Mouse (Mus musculus) layer of hippocampus, adult 2 months (tissue): ENCODE results near the gene Slc16a7. TPM values are rescaled to one million over a fixed set of nuclear protein-coding genes. Genes with fewer than 3 reads are reported as not detected.

Source experiments
- DNase-seq, 2 experiments: peaks; one replicate each; pipeline ENCODE4 v3.0.0; 2022; ENCODE audit warnings: low spot score in 2 of 2
- H3K27ac ChIP-seq: fragments of 200-600 bp; 2 replicates; pipeline ENCODE4 v1.8.1; 2022
- H3K4me3 ChIP-seq: fragments of 200-600 bp; 2 replicates; pipeline ENCODE4 v1.8.1; 2022; ENCODE audit warnings: mild to moderate bottlenecking
- CTCF ChIP-seq: fragments of 200-600 bp; conservative IDR thresholded peaks from 2 replicates; pipeline ENCODE4 v1.8.1; 2022; ENCODE audit warnings: antibody characterized with exemption, mild to moderate bottlenecking, moderate library complexity
- total RNA-seq, 2 experiments: library from RNA; stranded (reverse); gene quantifications; 2 replicates each; pipeline ENCODE4 v1.2.3; 2021

The Slc16a7 gene
- total RNA-seq, 2 experiments from 2014 or later = 40.7 to 44.9 TPM

DNA sequence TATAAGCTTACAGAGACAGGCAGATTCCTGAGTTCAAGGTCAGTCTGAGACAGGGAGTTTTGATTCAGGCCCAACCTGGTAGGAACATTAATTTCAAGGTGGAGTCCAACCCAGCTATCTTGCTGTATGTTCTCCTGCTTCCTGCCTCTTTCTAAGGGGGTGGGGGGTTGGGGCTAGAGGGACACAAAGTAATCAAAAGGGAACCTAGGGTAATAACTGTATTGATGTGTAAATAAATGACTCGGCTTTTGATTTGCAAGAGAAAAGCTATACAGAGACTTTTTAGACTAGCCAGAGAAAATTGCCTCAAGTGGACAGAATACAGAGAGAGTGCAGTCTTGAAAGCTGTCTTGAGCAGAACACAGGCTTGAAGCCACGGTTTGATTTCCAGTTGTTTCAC lies 174.7 kb downstream of the Slc16a7 start:
- Histone ChIP-seq H3K4me3 (no peak overlapping the region), H3K27ac (no peak overlapping the region)
- no peak for TF ChIP-seq CTCF
- no peak for DNase-seq

DNA sequence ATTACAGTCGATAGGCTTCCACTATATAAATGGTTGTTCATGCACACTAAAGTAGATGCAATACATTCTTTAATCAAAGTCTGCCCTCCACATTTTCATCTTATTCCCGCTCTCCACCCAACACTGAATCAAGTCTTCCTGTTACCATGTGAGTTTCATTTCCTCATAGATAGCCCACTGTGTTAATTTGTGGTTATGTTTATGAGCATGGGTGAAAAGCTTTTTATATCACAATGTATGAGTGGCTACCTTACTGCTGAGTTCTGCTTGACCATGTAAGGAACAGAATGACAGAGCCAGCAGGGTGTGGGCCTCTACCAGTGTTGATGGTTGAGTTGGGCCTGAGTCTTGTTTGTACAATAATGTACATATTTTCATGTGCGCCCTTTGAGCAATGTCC lies 175.5 kb downstream of the Slc16a7 start:
- DNase-seq = no peak
- TF ChIP-seq CTCF = no peak
- Histone ChIP-seq H3K27ac (no peak overlapping the region), H3K4me3 (no peak overlapping the region)

GRCm38 (mm10) chr10:125187544-125187943 lies 201.7 kb downstream of the Slc16a7 start:
- Histone ChIP-seq H3K4me3 (no peak overlapping the region), H3K27ac (0 out of 2 replicates have a peak overlapping the region, but pooled peaks have one; percentile 15)
- peak; percentile 25 to 28 for DNase-seq
- no peak for TF ChIP-seq CTCF

DNA sequence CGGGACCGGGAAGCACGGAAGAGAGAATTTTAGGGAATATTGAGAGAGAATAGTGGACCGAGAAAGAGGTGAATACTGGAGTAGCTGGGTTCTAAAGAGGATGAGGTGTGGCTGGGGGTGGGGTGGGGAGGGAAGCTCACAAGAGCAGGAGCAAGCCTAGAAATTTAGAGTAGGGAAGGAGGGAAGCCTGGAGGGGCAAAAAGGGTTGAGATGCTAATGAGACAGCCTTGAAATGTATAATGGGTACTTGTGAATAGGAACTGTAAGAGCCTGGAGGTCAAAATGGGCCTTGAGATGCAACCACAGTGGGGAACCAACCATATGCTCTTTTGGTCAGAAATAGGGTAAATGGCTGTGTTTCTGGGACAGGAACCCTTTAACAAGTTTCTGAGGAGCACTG lies 203.9 kb downstream of the Slc16a7 start:
- H3K27ac ChIP-seq = no peak overlapping the region
- DNase-seq = no peak
- no peak for TF ChIP-seq CTCF
- H3K4me3 ChIP-seq = no peak overlapping the region

DNA sequence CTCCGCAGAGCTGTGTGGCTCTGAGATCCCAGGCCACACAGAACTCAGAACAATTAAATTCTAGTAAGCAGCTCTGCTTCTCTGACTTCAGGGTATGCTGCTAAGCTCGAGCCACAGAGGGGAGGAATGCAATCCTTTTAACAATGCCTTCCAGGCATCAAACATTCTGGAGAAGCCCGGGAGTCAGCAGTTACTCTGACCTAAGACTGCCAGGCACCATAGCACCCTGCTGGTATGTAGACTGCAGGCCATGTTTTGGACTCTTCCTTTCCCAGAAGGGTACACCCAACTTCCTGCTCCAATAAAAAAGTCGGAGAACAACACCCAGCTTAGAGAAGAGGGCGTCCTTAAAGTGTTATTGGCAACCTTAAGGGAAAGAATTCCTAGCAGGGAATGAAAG lies 205.1 kb downstream of the Slc16a7 start:
- DNase-seq = no peak
- Histone ChIP-seq H3K27ac (no peak overlapping the region), H3K4me3 (no peak overlapping the region)
- TF ChIP-seq CTCF = no peak

GRCm38 (mm10) chr10:125182545-125182944 lies 206.7 kb downstream of the Slc16a7 start:
- H3K4me3 ChIP-seq = no peak overlapping the region

GRCm38 (mm10) chr10:125177782-125178181 lies 211.5 kb downstream of the Slc16a7 start:
- no peak for DNase-seq
- no peak overlapping the region for H3K4me3 ChIP-seq
- TF ChIP-seq CTCF = no peak
- H3K27ac ChIP-seq = no peak overlapping the region

More at GRCm38 (mm10) chr10:125182545-125182944, 206.7 kb downstream of the Slc16a7 start:
- no peak for TF ChIP-seq CTCF
- no peak for DNase-seq
- no peak overlapping the region for H3K27ac ChIP-seq

DNA sequence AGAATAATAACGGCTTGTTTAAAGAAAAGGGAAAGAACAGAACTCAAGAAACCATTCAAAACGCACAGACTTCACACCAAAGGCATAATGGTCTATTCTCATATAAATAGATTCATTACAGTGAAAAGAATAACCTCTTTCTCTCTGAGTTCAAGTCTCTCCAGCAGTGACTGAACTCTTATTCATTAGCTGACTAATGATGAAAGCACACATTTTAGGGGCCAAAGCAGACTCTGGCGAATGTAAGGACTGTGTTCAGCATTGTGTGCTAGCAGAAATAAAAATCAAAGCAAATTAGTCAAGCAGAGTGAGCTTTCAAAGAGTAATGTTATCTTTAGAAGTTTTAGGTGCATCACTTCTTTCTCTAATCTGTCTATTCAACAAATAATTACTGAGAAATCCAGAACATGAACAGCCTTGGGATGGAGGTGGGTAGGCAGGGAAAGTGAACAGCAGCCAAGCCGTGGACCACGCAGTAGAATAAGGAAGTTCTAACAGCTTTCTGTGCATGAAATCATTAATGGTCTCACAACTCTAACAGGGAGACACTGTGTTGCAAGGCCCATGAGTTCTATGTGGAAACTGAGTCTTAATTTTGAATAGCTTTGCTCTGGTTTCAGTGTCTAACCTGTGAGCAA lies 214.1 kb downstream of the Slc16a7 start:
- H3K4me3 ChIP-seq = no peak overlapping the region
- no peak overlapping the region for H3K27ac ChIP-seq
- DNase-seq = no peak
- TF ChIP-seq CTCF = no peak

- no peak for DNase-seq
- no peak overlapping the region for H3K4me3 ChIP-seq
- no peak overlapping the region for H3K27ac ChIP-seq
- no peak for TF ChIP-seq CTCF
Measured at GRCm38 (mm10) chr10:125171625-125172024, 217.6 kb downstream of the Slc16a7 start.

DNA sequence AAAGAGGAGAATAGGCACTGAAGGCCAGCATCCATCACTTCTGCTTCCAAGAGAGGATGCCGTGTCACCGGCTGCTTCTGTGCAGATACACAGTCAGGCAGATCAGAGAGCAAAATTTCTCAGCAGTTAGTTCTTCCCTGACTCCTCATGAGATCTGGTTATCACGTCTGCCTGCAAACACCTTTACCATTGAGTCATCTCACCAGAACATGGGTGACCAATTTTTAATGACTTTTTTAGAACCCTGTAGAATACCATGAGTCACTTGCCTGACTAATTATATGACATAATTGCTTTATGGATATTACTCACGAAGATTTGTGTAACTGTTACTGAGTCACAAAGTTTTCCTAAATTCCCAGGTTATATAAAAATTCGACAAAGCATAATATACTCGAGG lies 218.1 kb downstream of the Slc16a7 start:
- DNase-seq = no peak
- no peak overlapping the region for H3K4me3 ChIP-seq
- TF ChIP-seq CTCF = no peak
- H3K27ac ChIP-seq = no peak overlapping the region
